Mouse (Mus musculus) cerebellum, postnatal 4 days (tissue): ENCODE results near the gene Adamtsl1.

Experiments used
- DNase-seq, 2 experiments: peaks; one replicate each; pipeline ENCODE4 v3.0.0; 2022; ENCODE audit warnings: low spot score in 2 of 2, mixed read lengths in 1 of 2

Gene Adamtsl1

GRCm38 (mm10) chr4:86396672-86397288 is 882.8 kb downstream of the Adamtsl1 start:
- no peak for DNase-seq

GRCm38 (mm10) chr4:86397470-86397869 is 883.5 kb downstream of the Adamtsl1 start:
- DNase-seq, result no peak

GRCm38 (mm10) chr4:86401116-86401515 is 887.1 kb downstream of the Adamtsl1 start:
- no peak for DNase-seq

- no peak for DNase-seq
Observed at GRCm38 (mm10) chr4:86406501-86407199, 892.7 kb downstream of the Adamtsl1 start.

GRCm38 (mm10) chr4:86407200-86407527 is 893.2 kb downstream of the Adamtsl1 start:
- DNase-seq, result no peak

- DNase-seq, result no peak
Observed at GRCm38 (mm10) chr4:86408421-86408820, 894.4 kb downstream of the Adamtsl1 start.

- DNase-seq, result no peak
Observed at GRCm38 (mm10) chr4:86410946-86411345, 897.0 kb downstream of the Adamtsl1 start.

- no peak for DNase-seq
Observed at GRCm38 (mm10) chr4:86413388-86413787, 899.4 kb downstream of the Adamtsl1 start.

- no peak for DNase-seq
Observed at GRCm38 (mm10) chr4:86416401-86417025, 902.5 kb downstream of the Adamtsl1 start.

GRCm38 (mm10) chr4:86422586-86422985 is 908.6 kb downstream of the Adamtsl1 start:
- no peak for DNase-seq

- peak in 1 of 2 experiments; percentile 48 for DNase-seq
Observed at GRCm38 (mm10) chr4:86425581-86425980, 911.6 kb downstream of the Adamtsl1 start.

GRCm38 (mm10) chr4:86426549-86426948 is 912.6 kb downstream of the Adamtsl1 start:
- DNase-seq, result no peak

- no peak for DNase-seq
Observed at GRCm38 (mm10) chr4:86427312-86427711, 913.3 kb downstream of the Adamtsl1 start.

- no peak for DNase-seq
Observed at GRCm38 (mm10) chr4:86428091-86428745, 914.2 kb downstream of the Adamtsl1 start.

- DNase-seq, result no peak
Observed at GRCm38 (mm10) chr4:86435631-86436030, 921.7 kb downstream of the Adamtsl1 start.

- DNase-seq, result no peak
Observed at GRCm38 (mm10) chr4:86436336-86436735, 922.4 kb downstream of the Adamtsl1 start.

GRCm38 (mm10) chr4:86450468-86450867 is 936.5 kb downstream of the Adamtsl1 start:
- no peak for DNase-seq

GRCm38 (mm10) chr4:86464808-86465207 is 950.8 kb downstream of the Adamtsl1 start:
- no peak for DNase-seq
